In the genomic region with DNA sequence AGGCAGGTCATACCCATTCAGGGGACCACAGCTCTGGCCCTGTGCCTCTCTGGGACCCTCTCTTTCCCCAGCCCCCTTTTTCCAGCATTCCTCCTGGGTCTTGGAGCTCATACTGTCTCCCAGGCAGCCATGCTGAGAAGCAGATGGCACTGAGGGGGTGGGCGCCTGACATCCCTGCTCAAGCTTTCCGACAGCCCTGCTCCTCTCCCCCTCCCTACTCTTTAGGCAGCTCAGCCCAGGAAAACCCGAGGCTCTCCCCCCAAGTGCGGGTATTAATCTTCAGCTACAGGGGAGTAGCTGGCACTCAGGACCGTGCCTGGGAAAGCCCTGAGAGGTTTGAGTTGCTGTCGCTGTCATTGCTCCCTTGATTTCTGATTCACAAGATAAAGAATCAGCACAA, we compare ENCODE assay signal across 10 mouse cellular contexts.
A peak's percentile ranks its signal among the peaks of the same experiment; 100 is the strongest.
DNase-seq lines count a peak whose midpoint lies in the region; ATAC-seq lines count a peak whose summit lies in the region.
"Had no signal": no experiment of that assay in that cellular context is flagged by ENCODE, and none has a peak within 500 bp of the region (broad histone marks: within the 10 kb centered on the region; RNA-seq: fewer than 3 reads in every experiment).

No protein-coding gene starts in this region.

- no peaks in the 10 kb centered on the region for H3K9me3 ChIP-seq in forebrain, embryonic 14.5 days (replicated peaks; ENCODE audit: control insufficient read depth, low read length)
- H3K9me3 ChIP-seq: heart, embryonic 13.5 days had no signal

- peak; percentile 92 for ATAC-seq in forebrain, embryonic 14.5 days

- H3K36me3 ChIP-seq in forebrain, embryonic 14.5 days (ENCODE audit: control insufficient read depth, insufficient read depth, low read length): no peaks in the 10 kb centered on the region
- H3K36me3 ChIP-seq: heart, embryonic 13.5 days had no signal

- 38% methylated on average over 6 of the region's 6 CpGs for WGBS in forebrain, embryonic 14.5 days

- H3K4me1 ChIP-seq in forebrain, embryonic 14.5 days (ENCODE audit: control insufficient read depth, insufficient read depth, low read length): peaks cover 7% of the 10 kb centered on the region; the same call in 1 of the 2 replicates

- no peak overlapping the region for H3K4me3 ChIP-seq in forebrain, embryonic 14.5 days (ENCODE audit: low read depth, low read length)
- H3K4me3 ChIP-seq: heart, embryonic 13.5 days had no signal

- no peak overlapping the region for H3K9ac ChIP-seq in forebrain, embryonic 14.5 days (ENCODE audit: low read length)
- H3K9ac ChIP-seq: heart, embryonic 13.5 days had no signal

- peak overlapping the region; percentile 63 for H3K27ac ChIP-seq in forebrain, embryonic 14.5 days (ENCODE audit: low read depth, low read length)
- H3K27ac ChIP-seq: heart, embryonic 13.5 days had no signal

- H3K4me2 ChIP-seq in forebrain, embryonic 14.5 days (ENCODE audit: low read length): no peak overlapping the region
- H3K4me2 ChIP-seq: heart, embryonic 13.5 days had no signal

- DNase-seq in forebrain, embryonic 14.5 days (ENCODE audit: low spot score): peak; percentile 77
- peak; percentile 61 to 63 for DNase-seq in frontal cortex, postnatal 14 days (ENCODE audit: low spot score in 2 of 2)
- peak; percentile 60 to 70 for DNase-seq in layer of hippocampus, postnatal 10 days (ENCODE audit: low spot score in 2 of 2)
- DNase-seq in retina, postnatal 1 day: peak; percentile 57
- no peak for DNase-seq in spleen, adult 18-20 months
- DNase-seq in urinary bladder, postnatal 14 days (ENCODE audit: low spot score): no peak
- DNase-seq in thymus, postnatal 25 days: no peak
- DNase-seq: adrenal gland, postnatal 10 days; thymus, postnatal 4 days had no signal

- H3K27me3 ChIP-seq in forebrain, embryonic 14.5 days (replicated peaks; ENCODE audit: control insufficient read depth, insufficient read depth, low read length): no peaks in the 10 kb centered on the region

Comparison
In these comparisons a context has a peak if more than half of its experiments do, and no peak if none do; other contexts are left out.
1. DNase-seq: peak in forebrain, embryonic 14.5 days (single experiment), frontal cortex, postnatal 14 days (2 of 2), layer of hippocampus, postnatal 10 days (2 of 2) and retina, postnatal 1 day (single experiment); none in spleen, adult 18-20 months (0 of 2), urinary bladder, postnatal 14 days (single experiment) and thymus, postnatal 25 days (single experiment).